Mouse (Mus musculus) T-cell, adult 66 days (primary cell): ENCODE results near the gene Prr29. TPM values are rescaled to one million over a fixed set of nuclear protein-coding genes. Genes with fewer than 3 reads are reported as not detected.

ENCODE experiments used
- total RNA-seq, 2 experiments: library from RNA; stranded (reverse); gene quantifications; 3 replicates in 1 of 2; 4 replicates in 1 of 2; pipeline ENCODE4 v1.2.4; 2023

Prr29 gene
- total RNA-seq, result under 1 TPM; 0.76 to 0.80 TPM

DNA sequence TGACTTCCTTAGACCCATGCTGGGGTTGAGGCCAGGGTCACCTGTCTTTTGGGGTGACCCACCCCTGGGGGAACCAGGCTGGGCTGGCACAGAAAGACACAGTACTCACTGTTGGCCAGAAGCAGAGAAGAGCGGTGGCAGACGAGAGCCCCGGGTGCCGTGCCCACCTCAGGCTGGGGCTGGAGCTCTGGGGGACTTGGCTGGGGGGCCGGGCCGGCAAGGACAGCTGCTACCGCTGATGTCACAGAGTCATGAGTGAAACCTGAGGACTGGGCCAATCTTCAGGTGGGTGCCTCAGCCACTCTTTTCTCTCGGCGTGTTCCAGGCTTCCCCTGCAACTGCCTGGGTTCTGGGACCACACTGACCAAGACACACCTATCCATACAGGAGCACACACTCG is at the start of gene Prr29:
Gene Prr29 (plus strand): TSS at position 107 of the 400 bp plus-strand sequence.

DNA sequence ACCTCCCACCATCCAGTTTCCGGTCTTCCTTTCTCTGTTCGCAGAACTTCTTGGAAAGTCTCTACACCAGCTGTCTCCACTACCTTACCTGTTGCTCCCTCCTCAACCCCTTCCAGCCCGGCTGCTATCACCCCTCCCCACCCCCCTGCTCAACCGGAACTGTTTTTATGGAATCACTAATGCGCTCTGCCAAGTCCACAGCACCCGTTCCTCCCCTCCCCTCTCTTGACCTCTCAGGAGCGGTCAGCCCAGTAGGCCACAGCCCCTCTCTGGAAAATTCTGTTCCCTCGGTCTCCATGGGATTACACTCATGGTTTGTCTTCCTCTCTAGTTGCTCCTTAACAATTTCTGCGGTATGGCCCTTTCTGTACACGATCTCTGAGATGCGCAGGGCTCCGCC is 12.1 kb upstream of the Prr29 start, which contains the start of gene Scn4a:
Gene Scn4a (minus strand): TSS at position 101 of the 400 bp plus-strand sequence.

DNA sequence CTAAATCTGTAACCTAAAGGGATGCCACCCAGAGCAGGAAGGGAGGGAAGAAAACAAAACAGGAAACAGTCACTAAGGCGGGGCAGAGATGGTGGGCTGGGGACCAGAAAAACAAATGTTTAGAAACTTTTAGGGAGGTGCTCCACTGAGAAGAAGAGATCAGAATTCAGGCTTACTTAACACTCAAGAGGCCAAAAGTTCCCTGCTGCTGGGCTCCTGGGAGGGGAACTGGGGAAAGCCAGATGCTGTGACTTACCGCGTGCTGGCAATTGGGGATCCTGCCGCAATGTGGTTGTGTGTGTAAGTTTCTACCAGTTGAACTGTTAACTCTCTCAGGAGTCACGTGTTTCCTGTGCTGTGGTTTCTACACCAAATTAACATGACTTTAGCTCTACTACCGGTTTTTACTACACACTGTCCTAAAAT is 22.5 kb downstream of the Prr29 start, which contains the start of gene Icam2:
Gene Icam2 (minus strand): TSS at position 285 of the 426 bp plus-strand sequence.

Other genes with a start within 250 kb of the Prr29 start
- 10 to 100 TPM; 18.0 to 22.1 TPM for gene Gm10840, start 204.6 kb upstream of the Prr29 start, total RNA-seq
- gene Limd2, start 204.6 kb upstream of the Prr29 start, total RNA-seq, result 100 to 1,000 TPM; 806 to 815 TPM
- gene Strada, start 163.3 kb upstream of the Prr29 start, total RNA-seq, result 10 to 100 TPM; 26.8 to 30.0 TPM
- 10 to 100 TPM; 45.3 to 52.9 TPM for gene Ccdc47, start 149.1 kb upstream of the Prr29 start, total RNA-seq
- 10 to 100 TPM; 66.9 to 80.2 TPM for gene Ddx42, start 148.5 kb upstream of the Prr29 start, total RNA-seq
- 100 to 1,000 TPM; 103 TPM for gene Ftsj3, start 109.4 kb upstream of the Prr29 start, total RNA-seq
- 10 to 100 TPM; 52.2 to 59.5 TPM for gene Psmc5, start 109.3 kb upstream of the Prr29 start, total RNA-seq
- gene Smarcd2, start 92.5 kb upstream of the Prr29 start, total RNA-seq, result 100 to 1,000 TPM; 110 to 113 TPM
- under 1 TPM; 0.26 to 0.36 TPM for gene Tcam1, start 88.8 kb upstream of the Prr29 start, total RNA-seq
- gene Gh, start 63.6 kb upstream of the Prr29 start, total RNA-seq, result not detected
- 10 to 100 TPM in 1 of 2 experiments, 1 to 10 TPM in 1; 4.0 to 11.3 TPM for gene Cd79b, start 50.7 kb upstream of the Prr29 start, total RNA-seq
- under 1 TPM; 0.12 to 0.77 TPM for gene Scn4a, start 12.2 kb upstream of the Prr29 start, total RNA-seq
- 10 to 100 TPM; 58.5 to 71.3 TPM for gene Icam2, start 22.6 kb downstream of the Prr29 start, total RNA-seq
- gene Ern1, start 122.4 kb downstream of the Prr29 start, total RNA-seq, result 10 to 100 TPM; 14.1 to 14.6 TPM
- gene Tex2, start 248.0 kb downstream of the Prr29 start, total RNA-seq, result 10 to 100 TPM; 44.7 to 54.2 TPM